Mouse (Mus musculus) heart, adult 2 months (tissue): ENCODE data around the gene Zc3hav1. TPM values are rescaled to one million over a fixed set of nuclear protein-coding genes. Genes with fewer than 3 reads are reported as not detected.

ENCODE experiments used
- DNase-seq, 2 experiments: peaks; one replicate each; pipeline ENCODE4 v3.0.0; 2021
- H3K27ac ChIP-seq: fragments of 200-600 bp; 2 replicates; pipeline ENCODE4 v1.8.1; 2022
- H3K27me3 ChIP-seq: fragments of 200-500 bp; 2 replicates; pipeline ENCODE4 v1.6.1; 2012; ENCODE audit warnings: mild to moderate bottlenecking, low read length, inconsistent platforms, mixed read lengths; ENCODE audit not compliant: control insufficient read depth, insufficient read depth
- H3K36me3 ChIP-seq: fragments of 200-500 bp; 2 replicates; pipeline ENCODE4 v1.6.1; 2012; ENCODE audit warnings: low read length, inconsistent platforms; ENCODE audit not compliant: control insufficient read depth, insufficient read depth
- H3K4me1 ChIP-seq: fragments of 200-500 bp; 2 replicates; pipeline ENCODE4 v1.6.1; 2011; ENCODE audit warnings: low read length; ENCODE audit not compliant: control insufficient read depth, insufficient read depth
- H3K4me3 ChIP-seq: fragments of 200-600 bp; 2 replicates; pipeline ENCODE4 v1.8.1; 2022
- H3K79me2 ChIP-seq: fragments of 200-500 bp; replicated peaks from 2 replicates; pipeline ENCODE4 v1.6.1; 2012; ENCODE audit warnings: mild to moderate bottlenecking, inconsistent platforms, low read length, moderate library complexity, mixed read lengths; ENCODE audit not compliant: control insufficient read depth, insufficient read depth
- H3K9ac ChIP-seq: fragments of 200-500 bp; 2 replicates; pipeline ENCODE4 v1.6.1; 2012; ENCODE audit warnings: low read depth, mild to moderate bottlenecking, control low read depth, inconsistent platforms, low read length, mixed read lengths
- CTCF ChIP-seq: fragments of 200-600 bp; IDR thresholded peaks from 2 replicates; pipeline ENCODE4 v1.8.1; 2022; ENCODE audit warnings: antibody characterized with exemption, mild to moderate bottlenecking, moderate library complexity
- EP300 ChIP-seq: fragments of 200-500 bp; IDR thresholded peaks from 2 replicates; pipeline ENCODE4 v1.6.1; 2011; ENCODE audit warnings: low read depth, low read length, control low read depth; ENCODE audit not compliant: insufficient read depth
- POLR2A ChIP-seq: fragments of 200-500 bp; IDR thresholded peaks from 2 replicates; pipeline ENCODE4 v1.6.1; 2011; ENCODE audit warnings: mild to moderate bottlenecking, low read depth, low read length, control low read depth; ENCODE audit not compliant: insufficient read depth
- WGBS: fragments of 180-500 bp; shearing (Covaris S2); methylation state at CpG from one replicate; pipeline ENCODE4 v1.1.7; 2018; 5-methylcytosine and 5-hydroxymethylcytosine counted together
- intact Hi-C: fragments of 180-260 bp; cut with DNase I; formaldehyde crosslinking; loops from one replicate; pipeline ENCODE4 v1.15.1; 2025
- polyA plus RNA-seq: library from polyadenylated mRNA; depleted of rRNA; stranded (reverse); fragments of >200 nt; gene quantifications from 2 replicates; pipeline ENCODE4 v1.2.3, GENCODE M21; 2012
- total RNA-seq, 2 experiments: library from RNA; stranded (reverse); gene quantifications; 2 replicates each; pipeline ENCODE4 v1.2.3; 2021

Gene Zc3hav1
- total and polyA plus RNA-seq, 3 experiments, result 7.9 to 14.6 (median 13.9) TPM

DNA sequence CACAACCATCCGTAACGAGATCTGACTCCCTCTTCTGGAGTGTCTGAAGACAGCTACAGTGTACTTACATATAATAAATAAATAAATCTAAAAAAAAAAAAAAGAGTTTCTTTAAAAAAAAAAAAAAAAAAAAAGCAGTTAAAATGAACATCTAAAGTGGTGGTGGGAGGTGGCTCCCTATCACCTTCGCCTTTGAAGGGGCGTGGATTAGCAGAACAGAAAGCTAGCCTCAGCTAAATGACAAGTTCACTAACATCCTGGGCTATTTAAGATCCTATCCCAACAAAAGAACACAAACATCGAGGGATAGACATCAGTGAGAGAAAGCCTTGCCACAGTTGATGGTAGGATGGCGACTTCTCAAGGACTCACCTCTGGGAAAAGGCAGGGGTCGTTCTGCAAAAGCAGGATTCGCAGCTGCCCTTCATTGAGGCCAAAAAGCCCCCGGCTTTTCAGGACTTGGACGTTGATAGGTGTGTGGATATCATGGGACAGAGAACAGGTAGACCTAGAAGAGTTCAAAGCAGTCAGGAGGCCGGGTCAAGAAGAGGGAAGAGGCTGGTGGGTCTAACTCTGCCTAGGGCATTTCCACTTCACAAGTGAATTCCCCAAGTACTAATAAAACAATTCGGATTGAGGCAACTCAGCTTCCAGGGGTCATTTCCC lies 56.7 kb downstream of the Zc3hav1 start:
- intact Hi-C loops, result no loop called here
- DNase-seq, result no peak
- no peak overlapping the region for H3K27ac ChIP-seq
- 62% methylated on average over 12 of the region's 12 CpGs for WGBS
- no peak for TF ChIP-seq EP300
- TF ChIP-seq CTCF, result no peak
- TF ChIP-seq POLR2A, result no peak
- no peaks in the 10 kb centered on the region for H3K79me2 ChIP-seq
- H3K27me3 ChIP-seq, result no peaks in the 10 kb centered on the region
- 0 out of 2 replicates have a peak, but pooled peaks cover 1% of the 10 kb centered on the region for H3K4me1 ChIP-seq
- no peak overlapping the region for H3K4me3 ChIP-seq
- H3K36me3 ChIP-seq, result no peaks in the 10 kb centered on the region
- no peak overlapping the region for H3K9ac ChIP-seq

- intact Hi-C loops, result no loop called here
- TF ChIP-seq EP300 (no peak), CTCF (peak; percentile 35)
- Histone ChIP-seq H3K4me1 (no peaks in the 10 kb centered on the region), H3K9ac (no peak overlapping the region), H3K79me2 (no peaks in the 10 kb centered on the region), H3K36me3 (no peaks in the 10 kb centered on the region), H3K27ac (no peak overlapping the region), H3K27me3 (no peaks in the 10 kb centered on the region), H3K4me3 (no peak overlapping the region)
- no peak for DNase-seq
- WGBS, result 81% methylated on average over 3 of the region's 3 CpGs
These were observed 60.7 kb downstream of the Zc3hav1 start for GRCm38 (mm10) chr6:38293708-38294107.

DNA sequence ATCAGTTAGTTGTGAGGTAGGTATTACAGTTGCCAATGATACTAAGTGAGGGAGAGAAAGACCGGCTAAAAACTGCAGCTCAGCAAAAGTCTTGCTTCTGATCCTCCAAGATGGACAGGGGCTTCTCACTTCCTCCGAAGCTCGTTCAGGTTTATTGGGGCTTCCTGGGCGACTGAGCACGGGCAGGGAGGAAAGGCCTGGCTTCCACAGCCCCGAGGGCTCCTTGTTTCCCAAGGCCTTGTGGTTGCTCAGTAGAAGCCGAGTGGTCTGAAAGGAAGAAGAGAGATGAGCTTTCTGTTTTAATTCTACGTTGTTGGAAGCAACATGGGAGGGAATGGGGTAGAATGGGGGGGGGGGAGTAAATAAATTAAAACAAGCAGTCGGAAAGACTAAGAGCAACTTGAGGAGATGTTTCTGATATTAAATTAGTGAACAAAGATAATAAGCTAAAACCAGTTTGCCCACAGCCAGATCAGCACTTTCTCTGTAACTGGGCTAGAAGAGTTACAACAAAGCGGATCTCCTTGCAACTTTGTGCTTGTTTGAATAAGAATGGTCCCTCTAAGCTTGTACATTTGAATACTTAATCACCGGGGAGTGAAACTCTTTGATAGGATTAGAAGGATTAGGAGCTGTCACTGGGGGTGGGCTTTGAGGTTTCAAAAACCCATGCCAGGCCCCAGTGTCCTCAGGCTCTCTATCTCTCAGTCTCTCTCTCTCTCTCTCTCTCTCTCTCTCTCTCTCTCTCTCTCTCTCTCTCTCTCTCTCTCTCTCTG lies 61.3 kb downstream of the Zc3hav1 start:
- no peaks in the 10 kb centered on the region for H3K4me1 ChIP-seq
- H3K27me3 ChIP-seq, result no peaks in the 10 kb centered on the region
- no peak for DNase-seq
- intact Hi-C loops, result no loop called here
- no peak overlapping the region for H3K4me3 ChIP-seq
- no peak overlapping the region for H3K27ac ChIP-seq
- TF ChIP-seq EP300, result no peak
- no peak for TF ChIP-seq POLR2A
- no peak for TF ChIP-seq CTCF
- 77% methylated on average over 11 of the region's 11 CpGs for WGBS
- no peaks in the 10 kb centered on the region for H3K79me2 ChIP-seq
- no peak overlapping the region for H3K9ac ChIP-seq
- no peaks in the 10 kb centered on the region for H3K36me3 ChIP-seq

DNA sequence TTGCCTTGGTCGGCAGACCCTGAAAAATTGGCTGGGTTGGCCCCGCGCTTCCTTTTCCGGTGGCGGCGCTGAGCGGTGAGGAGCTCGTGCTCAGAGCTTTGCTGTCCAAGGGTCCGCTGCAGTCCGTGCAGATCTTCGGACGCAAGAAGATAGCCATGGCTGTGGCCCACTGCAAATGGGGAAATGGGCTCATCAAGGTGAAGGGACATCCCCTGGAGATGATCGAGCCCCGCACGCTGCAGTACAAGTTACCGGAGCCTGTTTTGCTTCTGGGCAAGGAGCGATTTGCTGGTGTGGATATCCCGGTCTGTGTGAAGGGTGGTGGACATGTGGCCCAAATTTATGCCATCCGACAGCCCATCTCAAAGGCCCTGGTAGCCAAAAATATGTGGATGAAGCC lies 70.0 kb downstream of the Zc3hav1 start:
- 96% methylated on average over 19 of the region's 19 CpGs for WGBS
- H3K4me1 ChIP-seq, result no peaks in the 10 kb centered on the region
- no peak overlapping the region for H3K27ac ChIP-seq
- TF ChIP-seq POLR2A (no peak), CTCF (no peak), EP300 (no peak)
- H3K4me3 ChIP-seq, result no peak overlapping the region
- intact Hi-C loops, result no loop called here
- H3K79me2 ChIP-seq, result no peaks in the 10 kb centered on the region
- no peaks in the 10 kb centered on the region for H3K27me3 ChIP-seq
- no peak overlapping the region for H3K9ac ChIP-seq
- H3K36me3 ChIP-seq, result no peaks in the 10 kb centered on the region
- no peak for DNase-seq

DNA sequence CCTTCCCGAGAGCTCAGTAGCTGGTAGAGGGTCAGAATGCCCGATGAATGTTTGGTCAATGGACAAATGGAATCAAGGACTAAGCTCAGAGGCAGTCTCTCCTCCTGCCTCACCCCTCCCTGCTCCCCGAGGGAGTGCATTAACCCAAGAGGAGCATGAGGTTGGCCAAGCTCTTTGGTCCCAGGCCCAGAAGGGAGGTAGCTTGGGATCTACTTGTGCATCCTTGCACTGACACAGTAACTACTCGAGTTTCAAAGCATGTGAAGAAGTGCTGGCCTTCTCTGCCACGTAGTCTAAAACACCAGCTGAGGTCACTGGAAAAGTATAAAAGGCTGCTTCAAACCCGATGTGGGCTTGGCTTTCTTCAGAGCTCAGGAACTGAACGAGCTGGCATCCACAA lies 89.9 kb downstream of the Zc3hav1 start:
- H3K27ac ChIP-seq, result no peak overlapping the region
- no peaks in the 10 kb centered on the region for H3K36me3 ChIP-seq
- H3K9ac ChIP-seq, result no peak overlapping the region
- TF ChIP-seq EP300 (no peak), POLR2A (no peak), CTCF (no peak)
- no peaks in the 10 kb centered on the region for H3K27me3 ChIP-seq
- DNase-seq, result no peak
- no peaks in the 10 kb centered on the region for H3K4me1 ChIP-seq
- no peak overlapping the region for H3K4me3 ChIP-seq
- intact Hi-C loops, result no loop called here
- H3K79me2 ChIP-seq, result no peaks in the 10 kb centered on the region
- 66% methylated on average over 7 of the region's 7 CpGs for WGBS
